Mouse (Mus musculus) midbrain, embryonic 15.5 days (tissue): ENCODE measurements at regions not wholly inside any gene's neighbourhood (a gene's known extent, or its start where the extent isn't known, plus 50 kb on each side); places are given as distances from the start of the nearest gene placed in this dataset.
A peak's percentile ranks its signal among the peaks of the same experiment; 100 is the strongest.

Experiments used
- ATAC-seq: fragments of 200-750 bp; cut with Nextera tagmentation; replicated peaks from 2 replicates; pipeline ENCODE4 v1.8.0; 2017; ENCODE audit warnings: moderate TSS enrichment
- H3K27ac ChIP-seq: fragments of 300-500 bp; sonication (generic); 2 replicates; pipeline ENCODE4 v1.5.1; 2015; ENCODE audit warnings: mild to moderate bottlenecking, inconsistent platforms
- H3K27me3 ChIP-seq: fragments of 300-500 bp; sonication (generic); replicated peaks from 2 replicates; pipeline ENCODE4 v1.6.1; 2015; ENCODE audit warnings: inconsistent platforms
- H3K36me3 ChIP-seq: fragments of 300-500 bp; sonication (generic); replicated peaks from 2 replicates; pipeline ENCODE4 v1.6.1; 2015; ENCODE audit warnings: inconsistent platforms
- H3K4me1 ChIP-seq: fragments of 300-500 bp; sonication (generic); 2 replicates; pipeline ENCODE4 v1.6.1; 2015; ENCODE audit warnings: inconsistent platforms
- H3K4me2 ChIP-seq: fragments of 300-500 bp; sonication (generic); 2 replicates; pipeline ENCODE4 v1.6.1; 2015; ENCODE audit warnings: inconsistent platforms, mild to moderate bottlenecking, moderate library complexity
- H3K4me3 ChIP-seq: fragments of 300-500 bp; sonication (generic); 2 replicates; pipeline ENCODE4 v1.5.1; 2015; ENCODE audit warnings: mild to moderate bottlenecking, inconsistent platforms
- H3K9ac ChIP-seq: fragments of 300-500 bp; sonication (generic); 2 replicates; pipeline ENCODE4 v1.6.1; 2015; ENCODE audit warnings: mild to moderate bottlenecking, inconsistent platforms
- H3K9me3 ChIP-seq: fragments of 300-500 bp; sonication (generic); 2 replicates; pipeline ENCODE4 v1.6.1; 2016; ENCODE audit warnings: inconsistent platforms
- WGBS: fragments of 180-500 bp; shearing (Covaris S2); methylation state at CpG from one replicate; pipeline ENCODE4 v1.1.7; 2015; ENCODE audit warnings: mixed read lengths; 5-methylcytosine and 5-hydroxymethylcytosine counted together

- Histone ChIP-seq H3K9me3 (no peaks in the 10 kb centered on the region), H3K27ac (peak overlapping the region; percentile 80), H3K4me1 (peaks cover 44% of the 10 kb centered on the region), H3K36me3 (no peaks in the 10 kb centered on the region), H3K4me3 (no peak overlapping the region), H3K4me2 (no peak overlapping the region), H3K27me3 (no peaks in the 10 kb centered on the region), H3K9ac (no peak overlapping the region)
- peak; percentile 78 for ATAC-seq
- WGBS = 60% methylated on average over 1 of the region's 1 CpGs
Observed at GRCm38 (mm10) chr1:64220486-64220885, 98.4 kb upstream of the Klf7 start.

DNA sequence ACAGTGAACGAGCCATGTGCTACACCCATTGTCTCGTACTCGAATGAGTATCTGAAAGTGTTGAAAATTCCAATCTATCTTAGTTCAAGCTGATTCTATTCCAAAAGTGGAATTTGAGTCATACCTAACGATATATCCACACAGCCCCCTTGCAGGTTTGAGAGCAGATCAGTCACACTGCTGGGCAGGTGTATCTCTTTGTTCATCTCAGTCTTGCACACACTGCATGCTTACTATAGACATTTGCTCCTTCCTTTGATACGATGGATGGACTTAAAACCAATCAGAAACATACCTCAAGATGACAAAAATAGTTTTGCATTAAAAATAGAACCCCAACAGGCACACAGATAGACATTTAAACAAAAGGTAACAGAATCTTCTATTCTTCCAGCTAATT is 98.0 kb upstream of the Klf7 start:
- Histone ChIP-seq H3K36me3 (no peaks in the 10 kb centered on the region), H3K9ac (no peak overlapping the region), H3K4me1 (peaks cover 44% of the 10 kb centered on the region), H3K4me3 (no peak overlapping the region), H3K9me3 (no peaks in the 10 kb centered on the region), H3K4me2 (no peak overlapping the region), H3K27ac (peak overlapping the region; percentile 80), H3K27me3 (no peaks in the 10 kb centered on the region)
- ATAC-seq = peak; percentile 70
- WGBS = 53% methylated on average over 5 of the region's 5 CpGs

- peaks cover 11% of the 10 kb centered on the region for H3K4me1 ChIP-seq
- no peaks in the 10 kb centered on the region for H3K27me3 ChIP-seq
- no peak overlapping the region for H3K9ac ChIP-seq
- H3K4me2 ChIP-seq = no peak overlapping the region
- H3K4me3 ChIP-seq = no peak overlapping the region
- H3K9me3 ChIP-seq = no peaks in the 10 kb centered on the region
- H3K27ac ChIP-seq = no peak overlapping the region
- ATAC-seq = no peak
- 78% methylated on average over 4 of the region's 4 CpGs for WGBS
- no peaks in the 10 kb centered on the region for H3K36me3 ChIP-seq
Observed at GRCm38 (mm10) chr1:64215646-64216045, 93.6 kb upstream of the Klf7 start.

- 81% methylated on average over 1 of the region's 1 CpGs for WGBS
- Histone ChIP-seq H3K9ac (no peak overlapping the region), H3K4me1 (no peaks in the 10 kb centered on the region), H3K36me3 (no peaks in the 10 kb centered on the region), H3K4me3 (no peak overlapping the region), H3K27me3 (no peaks in the 10 kb centered on the region), H3K9me3 (no peaks in the 10 kb centered on the region), H3K27ac (no peak overlapping the region), H3K4me2 (no peak overlapping the region)
- ATAC-seq = no peak
Observed at GRCm38 (mm10) chr1:64209131-64209530, 87.0 kb upstream of the Klf7 start.

DNA sequence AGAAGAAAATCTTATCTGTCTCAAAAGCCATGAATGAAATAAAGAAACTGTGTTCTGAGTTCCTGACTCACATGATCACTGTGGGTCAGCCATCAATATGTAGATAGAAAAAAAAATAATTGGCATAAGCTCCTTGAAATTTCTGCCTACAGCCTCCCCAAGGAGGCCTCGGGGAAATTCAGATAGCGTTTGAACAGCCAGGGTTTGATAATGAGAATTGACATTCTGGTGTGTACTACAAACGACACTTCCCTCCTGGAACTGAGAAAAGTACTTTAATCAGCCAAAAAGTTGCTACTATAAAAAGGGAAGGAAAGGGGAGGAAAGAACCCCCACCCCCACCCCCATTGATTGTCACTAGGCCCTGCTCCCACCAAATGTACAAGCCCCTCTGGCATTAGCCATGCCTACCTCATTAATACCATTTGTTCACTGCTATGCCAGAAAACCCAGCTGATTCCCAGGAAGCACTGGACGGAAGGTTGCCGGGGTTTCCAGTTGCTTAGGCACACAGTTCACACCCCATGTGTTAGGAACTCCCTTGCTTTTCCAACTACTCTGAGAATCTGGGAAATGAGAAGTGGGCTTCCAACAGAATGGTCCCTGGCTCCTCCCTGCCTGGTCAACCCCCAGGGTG is 78.4 kb upstream of the Klf7 start:
- H3K4me2 ChIP-seq = no peak overlapping the region
- no peaks in the 10 kb centered on the region for H3K9me3 ChIP-seq
- WGBS = 18% methylated on average over 5 of the region's 5 CpGs
- H3K27me3 ChIP-seq = no peaks in the 10 kb centered on the region
- H3K9ac ChIP-seq = no peak overlapping the region
- no peaks in the 10 kb centered on the region for H3K36me3 ChIP-seq
- H3K27ac ChIP-seq = peak overlapping the region; percentile 35; the same call in 1 of the 2 replicates
- no peak overlapping the region for H3K4me3 ChIP-seq
- peak; percentile 59 for ATAC-seq
- H3K4me1 ChIP-seq = peaks cover 24% of the 10 kb centered on the region

DNA sequence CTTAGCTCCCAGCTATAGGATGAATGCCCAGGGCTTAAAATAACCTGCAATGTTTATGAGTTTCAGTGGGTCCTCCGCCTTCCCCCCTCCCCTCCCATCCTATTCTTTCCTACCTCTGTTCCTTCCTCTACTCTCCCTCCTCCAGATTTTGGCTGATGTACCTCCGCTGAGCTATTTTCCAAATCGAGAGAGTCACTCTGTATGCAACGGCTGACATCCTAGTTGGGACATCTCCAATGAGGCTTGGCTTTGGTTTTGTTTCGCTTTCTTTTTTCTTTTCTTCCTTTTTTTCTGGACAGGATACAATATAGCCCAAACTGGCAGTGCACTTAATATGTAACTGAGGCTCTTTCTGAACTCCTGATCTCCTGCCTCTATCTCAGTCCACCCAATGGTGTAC is 76.7 kb upstream of the Klf7 start:
- Histone ChIP-seq H3K9me3 (no peaks in the 10 kb centered on the region), H3K27me3 (no peaks in the 10 kb centered on the region), H3K4me3 (no peak overlapping the region), H3K27ac (no peak overlapping the region), H3K36me3 (no peaks in the 10 kb centered on the region), H3K4me1 (peaks cover 24% of the 10 kb centered on the region), H3K9ac (no peak overlapping the region), H3K4me2 (no peak overlapping the region)
- no peak for ATAC-seq
- 82% methylated on average over 5 of the region's 5 CpGs for WGBS

- Histone ChIP-seq H3K4me3 (no peak overlapping the region), H3K27ac (no peak overlapping the region), H3K27me3 (no peaks in the 10 kb centered on the region), H3K4me2 (no peak overlapping the region), H3K9me3 (no peaks in the 10 kb centered on the region), H3K9ac (no peak overlapping the region), H3K36me3 (no peaks in the 10 kb centered on the region), H3K4me1 (peaks cover 29% of the 10 kb centered on the region)
- ATAC-seq = no peak
- WGBS = 48% methylated on average over 2 of the region's 2 CpGs
Observed at GRCm38 (mm10) chr1:64198322-64198721, 76.2 kb upstream of the Klf7 start.

DNA sequence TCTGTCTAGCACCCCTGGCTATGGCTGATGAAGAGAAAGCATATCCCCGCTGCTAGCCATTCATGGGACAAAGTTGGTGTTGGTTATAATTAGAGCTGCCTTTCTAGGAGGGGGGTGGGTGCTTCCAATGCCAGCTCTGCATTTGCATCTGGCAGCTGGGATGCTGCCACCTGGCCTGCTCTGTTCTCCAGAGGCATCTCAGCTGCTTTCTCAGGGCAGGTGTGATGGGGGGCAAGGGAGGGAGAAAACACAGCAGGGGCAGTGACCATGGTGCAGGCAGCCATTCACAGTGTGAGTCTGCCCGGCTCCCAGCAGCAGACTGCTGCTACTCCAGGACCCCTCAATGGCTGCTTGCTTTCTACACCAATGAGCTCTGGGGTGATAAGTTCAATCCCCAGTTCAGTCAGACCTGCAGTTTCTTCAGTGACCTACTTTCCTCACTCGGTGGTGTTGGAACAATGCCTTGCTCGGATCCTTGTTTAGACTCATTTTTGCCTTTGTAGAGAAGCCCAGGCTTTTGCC is 73.9 kb upstream of the Klf7 start:
- Histone ChIP-seq H3K4me2 (no peak overlapping the region), H3K4me3 (no peak overlapping the region), H3K36me3 (no peaks in the 10 kb centered on the region), H3K9ac (no peak overlapping the region), H3K9me3 (no peaks in the 10 kb centered on the region), H3K27ac (no peak overlapping the region), H3K27me3 (no peaks in the 10 kb centered on the region), H3K4me1 (peaks cover 44% of the 10 kb centered on the region)
- no peak for ATAC-seq
- 17% methylated on average over 4 of the region's 4 CpGs for WGBS

GRCm38 (mm10) chr1:64195294-64195693 is 73.2 kb upstream of the Klf7 start:
- no peak overlapping the region for H3K4me2 ChIP-seq
- ATAC-seq = no peak
- no peaks in the 10 kb centered on the region for H3K9me3 ChIP-seq
- H3K36me3 ChIP-seq = no peaks in the 10 kb centered on the region
- H3K9ac ChIP-seq = no peak overlapping the region
- peaks cover 38% of the 10 kb centered on the region for H3K4me1 ChIP-seq
- H3K27ac ChIP-seq = no peak overlapping the region
- H3K4me3 ChIP-seq = no peak overlapping the region
- no peaks in the 10 kb centered on the region for H3K27me3 ChIP-seq
- WGBS = 83% methylated on average over 4 of the region's 4 CpGs

GRCm38 (mm10) chr1:64193150-64193838 is 71.2 kb upstream of the Klf7 start:
- H3K9ac ChIP-seq = no peak overlapping the region
- 31% methylated on average over 13 of the region's 13 CpGs for WGBS
- H3K27me3 ChIP-seq = no peaks in the 10 kb centered on the region
- no peak overlapping the region for H3K4me2 ChIP-seq
- H3K36me3 ChIP-seq = no peaks in the 10 kb centered on the region
- ATAC-seq = no peak
- H3K27ac ChIP-seq = no peak overlapping the region
- H3K4me3 ChIP-seq = no peak overlapping the region
- H3K9me3 ChIP-seq = no peaks in the 10 kb centered on the region
- H3K4me1 ChIP-seq = peaks cover 46% of the 10 kb centered on the region

DNA sequence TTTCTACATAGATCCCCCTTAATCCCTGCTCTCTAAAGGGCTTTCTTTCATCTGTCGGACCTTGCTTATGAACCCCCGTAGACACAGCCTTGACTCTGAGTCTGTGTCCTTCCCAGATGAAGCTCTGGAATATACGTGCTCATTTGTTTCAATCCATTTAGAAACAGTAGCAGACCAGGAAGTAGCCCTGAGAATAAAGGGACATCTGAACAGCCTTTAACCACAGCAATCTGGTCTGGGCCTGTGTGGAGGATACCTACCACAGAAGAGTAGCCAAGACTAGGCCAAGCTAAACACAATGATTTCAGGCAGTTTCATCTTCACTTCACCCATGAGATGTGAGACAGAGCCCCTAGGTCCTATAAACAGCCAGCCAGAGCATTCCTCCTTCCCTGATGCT is 70.7 kb upstream of the Klf7 start:
- Histone ChIP-seq H3K4me2 (no peak overlapping the region), H3K27ac (no peak overlapping the region), H3K9ac (no peak overlapping the region), H3K4me1 (peaks cover 48% of the 10 kb centered on the region), H3K27me3 (no peaks in the 10 kb centered on the region), H3K9me3 (no peaks in the 10 kb centered on the region), H3K36me3 (no peaks in the 10 kb centered on the region), H3K4me3 (no peak overlapping the region)
- ATAC-seq = no peak
- WGBS = 58% methylated on average over 3 of the region's 3 CpGs

GRCm38 (mm10) chr1:64191242-64192220 is 69.4 kb upstream of the Klf7 start:
- no peaks in the 10 kb centered on the region for H3K9me3 ChIP-seq
- no peaks in the 10 kb centered on the region for H3K27me3 ChIP-seq
- no peaks in the 10 kb centered on the region for H3K36me3 ChIP-seq
- peak; percentile 7; the same call in 1 of the 2 replicates for ATAC-seq
- peaks cover 49% of the 10 kb centered on the region for H3K4me1 ChIP-seq
- H3K27ac ChIP-seq = no peak overlapping the region
- no peak overlapping the region for H3K9ac ChIP-seq
- no peak overlapping the region for H3K4me2 ChIP-seq
- no peak overlapping the region for H3K4me3 ChIP-seq
- WGBS = 49% methylated on average over 11 of the region's 11 CpGs
